Mouse (Mus musculus): ENCODE measurements around the gene Dpp6.
A peak's percentile ranks its signal among the peaks of the same experiment; 100 is the strongest.

Gene Dpp6

GRCm38 (mm10) chr5:26945169-26945920 is 128.3 kb downstream of the Dpp6 start:
- DNase-seq (ENCODE audit: inconsistent age in 2 of 2, low spot score in 1 of 2), result no peak

DNA sequence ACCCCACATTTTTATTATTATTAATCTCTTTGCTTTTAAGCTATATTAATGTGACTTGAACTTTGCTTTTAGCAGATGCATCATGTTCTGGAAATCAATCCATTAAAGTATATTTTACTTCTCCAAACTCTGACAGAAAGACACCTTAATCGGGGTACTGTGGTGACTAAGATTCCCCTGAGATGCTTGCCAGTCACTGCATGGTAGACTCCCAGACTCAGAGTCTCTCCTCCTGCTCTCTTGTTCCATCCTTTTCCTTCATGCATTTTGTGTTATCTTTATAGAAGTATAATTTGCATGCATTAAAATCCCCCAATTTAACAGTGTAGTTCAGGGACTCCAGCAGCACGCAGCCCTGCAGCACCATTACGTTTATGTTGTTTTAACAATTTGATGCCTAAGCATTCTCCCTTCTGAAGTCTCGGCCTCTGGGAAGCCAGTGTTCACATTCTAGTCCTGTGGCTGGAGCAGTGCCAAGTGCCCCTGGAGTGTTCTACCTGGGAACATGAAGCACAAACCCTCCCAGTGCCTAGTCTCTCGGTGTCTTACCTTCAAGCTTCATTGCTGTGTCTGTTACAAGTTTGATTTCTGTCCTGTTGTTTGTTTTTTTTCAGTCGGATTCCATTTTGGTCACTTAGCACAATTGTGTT is 153.1 kb downstream of the Dpp6 start:
- no peak for DNase-seq (ENCODE audit: inconsistent age in 2 of 2, low spot score in 1 of 2)

- no peak for DNase-seq (ENCODE audit: inconsistent age in 2 of 2, low spot score in 1 of 2)
Measured at GRCm38 (mm10) chr5:26973166-26973565, 156.2 kb downstream of the Dpp6 start.

DNA sequence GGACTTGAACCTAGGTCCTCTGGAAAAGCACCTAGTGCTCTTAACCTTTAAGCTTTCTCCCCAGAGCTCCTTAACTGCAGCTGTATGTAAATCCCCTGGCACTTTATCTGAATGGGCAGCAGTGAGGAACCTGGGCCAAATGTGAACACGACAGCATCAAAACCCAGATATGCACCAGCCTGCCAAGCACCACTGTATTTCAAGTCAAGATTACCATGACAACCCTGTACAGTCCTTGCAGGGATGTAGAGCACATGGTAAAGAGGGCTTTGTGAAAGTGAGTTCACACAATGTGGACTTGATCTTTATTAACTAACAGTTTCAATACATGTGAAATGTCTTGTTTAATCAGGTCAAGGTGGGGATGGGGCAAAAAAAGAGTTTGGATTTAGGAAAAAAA is 162.3 kb downstream of the Dpp6 start:
- no peak for DNase-seq (ENCODE audit: inconsistent age in 2 of 2, low spot score in 1 of 2)

GRCm38 (mm10) chr5:26979755-26980154 is 162.8 kb downstream of the Dpp6 start:
- no peak for DNase-seq (ENCODE audit: inconsistent age in 2 of 2, low spot score in 1 of 2)

DNA sequence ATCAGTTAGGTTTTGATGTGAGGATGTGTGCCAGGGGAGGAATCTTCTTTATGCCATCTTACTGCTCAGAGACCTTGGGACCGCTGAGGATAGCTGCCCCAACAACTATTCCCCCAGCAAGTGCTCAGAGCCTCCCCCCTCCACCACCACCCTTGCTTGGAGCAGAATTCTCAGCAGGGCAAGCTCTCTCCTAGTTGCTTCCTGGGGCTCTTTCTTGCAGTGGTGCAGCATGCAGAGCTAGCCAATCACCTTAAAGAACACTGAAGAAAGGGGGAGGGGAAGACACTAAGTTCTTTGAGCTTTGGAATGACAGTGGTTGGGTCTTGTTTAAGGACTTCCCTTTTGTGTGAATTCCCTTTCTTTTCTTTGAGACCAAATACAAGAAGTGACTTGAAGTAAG is 168.1 kb downstream of the Dpp6 start:
- no peak for DNase-seq (ENCODE audit: inconsistent age in 2 of 2, low spot score in 1 of 2)

GRCm38 (mm10) chr5:26991587-26991986 is 174.6 kb downstream of the Dpp6 start:
- DNase-seq (ENCODE audit: inconsistent age in 2 of 2, low spot score in 1 of 2), result no peak

- DNase-seq (ENCODE audit: inconsistent age in 2 of 2, low spot score in 1 of 2), result no peak
Measured at GRCm38 (mm10) chr5:27003537-27003936, 186.5 kb downstream of the Dpp6 start.

- DNase-seq (ENCODE audit: inconsistent age in 2 of 2, low spot score in 1 of 2), result peak in 1 of 2 experiments; percentile 20
Measured at GRCm38 (mm10) chr5:27009157-27009556, 192.2 kb downstream of the Dpp6 start.

- DNase-seq (ENCODE audit: inconsistent age in 2 of 2, low spot score in 1 of 2), result no peak
Measured at GRCm38 (mm10) chr5:27010582-27010981, 193.6 kb downstream of the Dpp6 start.

- no peak for DNase-seq (ENCODE audit: inconsistent age in 2 of 2, low spot score in 1 of 2)
Measured at GRCm38 (mm10) chr5:27018314-27018956, 201.4 kb downstream of the Dpp6 start.

- DNase-seq (ENCODE audit: inconsistent age in 2 of 2, low spot score in 1 of 2), result no peak
Measured at GRCm38 (mm10) chr5:27028611-27029010, 211.6 kb downstream of the Dpp6 start.

DNA sequence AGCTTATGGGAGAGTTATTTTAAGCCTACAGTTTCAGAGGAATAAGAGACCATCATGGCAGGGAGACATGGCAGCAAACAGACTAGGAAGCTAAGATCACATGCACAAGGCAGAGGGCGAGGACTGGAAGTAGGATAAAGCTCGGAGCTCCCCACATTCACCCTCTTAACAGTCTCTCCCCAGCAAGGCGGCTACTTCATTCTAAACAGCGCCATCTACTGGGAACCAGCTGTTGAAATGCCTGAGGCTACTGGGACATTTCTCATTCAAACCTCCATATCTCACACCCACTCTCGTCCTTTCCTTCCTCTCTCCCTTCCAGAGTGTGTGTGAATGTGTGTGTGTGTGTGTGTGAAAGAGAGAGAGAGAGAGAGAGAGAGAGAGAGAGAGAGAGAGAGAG is 212.8 kb downstream of the Dpp6 start:
- peak; percentile 17 to 67 for DNase-seq (ENCODE audit: inconsistent age in 2 of 2, low spot score in 1 of 2)

GRCm38 (mm10) chr5:27034858-27035257 is 217.9 kb downstream of the Dpp6 start:
- no peak for DNase-seq (ENCODE audit: inconsistent age in 2 of 2, low spot score in 1 of 2)

DNA sequence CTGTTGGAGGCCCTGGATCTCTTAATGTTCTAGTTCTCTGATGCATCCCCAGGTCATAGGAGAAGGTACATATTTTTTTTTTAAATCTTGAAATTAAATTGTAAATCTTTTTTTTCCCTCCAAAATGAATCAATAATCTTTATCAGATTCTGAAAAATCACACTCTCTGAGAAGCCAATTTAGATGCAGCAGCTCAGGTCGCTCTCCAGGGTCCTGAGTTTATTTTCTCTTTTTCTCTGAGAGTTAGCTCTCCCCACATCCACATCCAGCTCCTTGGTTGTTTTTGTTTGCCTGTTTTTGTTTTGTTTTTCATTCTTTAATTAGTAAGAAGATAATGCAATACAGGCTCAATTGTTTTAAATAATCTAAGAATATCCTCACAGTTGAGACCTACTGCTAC is 218.3 kb downstream of the Dpp6 start:
- DNase-seq (ENCODE audit: inconsistent age in 2 of 2, low spot score in 1 of 2), result no peak

GRCm38 (mm10) chr5:27035891-27036290 is 218.9 kb downstream of the Dpp6 start:
- DNase-seq (ENCODE audit: inconsistent age in 2 of 2, low spot score in 1 of 2), result no peak

DNA sequence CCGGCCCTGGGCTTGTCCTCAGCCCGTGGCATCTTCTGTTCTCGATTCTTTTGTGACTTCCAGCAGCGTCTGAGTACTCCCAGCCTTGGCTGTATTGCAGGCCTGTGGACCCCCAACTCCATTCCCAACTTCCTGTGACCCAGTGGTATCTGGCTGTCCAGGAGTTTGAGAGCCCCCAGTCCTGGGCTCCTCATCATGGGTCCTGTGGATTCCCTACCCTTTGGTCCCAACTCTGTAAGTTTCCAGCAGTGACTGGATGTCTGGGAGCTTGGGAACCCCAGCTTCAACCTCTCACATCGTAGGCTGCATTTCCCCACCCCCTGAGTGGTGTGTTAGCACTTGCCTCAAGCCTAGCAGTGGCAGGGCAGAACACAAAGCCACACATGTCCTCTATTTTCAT is 220.8 kb downstream of the Dpp6 start:
- DNase-seq (ENCODE audit: inconsistent age in 2 of 2, low spot score in 1 of 2), result no peak

GRCm38 (mm10) chr5:27048167-27048566 is 231.2 kb downstream of the Dpp6 start:
- DNase-seq (ENCODE audit: inconsistent age in 2 of 2, low spot score in 1 of 2), result peak in 1 of 2 experiments; percentile 39

DNA sequence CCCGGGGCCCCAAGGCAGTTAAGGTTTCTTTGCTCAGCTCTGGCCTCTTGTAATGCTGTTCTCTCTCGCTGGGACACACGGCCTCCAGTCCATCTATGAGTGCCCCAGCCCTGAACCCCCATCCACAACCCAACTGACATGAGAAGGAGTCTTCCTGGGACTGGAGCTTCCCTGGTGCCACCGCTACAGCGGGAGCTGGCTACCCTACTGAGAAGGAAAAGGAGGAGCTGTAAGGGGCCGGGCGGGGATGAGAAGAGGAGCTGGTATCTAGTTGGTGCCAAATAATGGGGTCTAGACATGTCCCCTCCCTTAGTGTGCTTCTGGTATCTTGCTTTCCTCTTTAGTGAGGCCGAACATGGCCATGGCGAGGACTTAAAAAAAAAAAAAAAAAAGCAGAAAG is 231.9 kb downstream of the Dpp6 start:
- DNase-seq (ENCODE audit: inconsistent age in 2 of 2, low spot score in 1 of 2), result peak in 1 of 2 experiments; percentile 25

DNA sequence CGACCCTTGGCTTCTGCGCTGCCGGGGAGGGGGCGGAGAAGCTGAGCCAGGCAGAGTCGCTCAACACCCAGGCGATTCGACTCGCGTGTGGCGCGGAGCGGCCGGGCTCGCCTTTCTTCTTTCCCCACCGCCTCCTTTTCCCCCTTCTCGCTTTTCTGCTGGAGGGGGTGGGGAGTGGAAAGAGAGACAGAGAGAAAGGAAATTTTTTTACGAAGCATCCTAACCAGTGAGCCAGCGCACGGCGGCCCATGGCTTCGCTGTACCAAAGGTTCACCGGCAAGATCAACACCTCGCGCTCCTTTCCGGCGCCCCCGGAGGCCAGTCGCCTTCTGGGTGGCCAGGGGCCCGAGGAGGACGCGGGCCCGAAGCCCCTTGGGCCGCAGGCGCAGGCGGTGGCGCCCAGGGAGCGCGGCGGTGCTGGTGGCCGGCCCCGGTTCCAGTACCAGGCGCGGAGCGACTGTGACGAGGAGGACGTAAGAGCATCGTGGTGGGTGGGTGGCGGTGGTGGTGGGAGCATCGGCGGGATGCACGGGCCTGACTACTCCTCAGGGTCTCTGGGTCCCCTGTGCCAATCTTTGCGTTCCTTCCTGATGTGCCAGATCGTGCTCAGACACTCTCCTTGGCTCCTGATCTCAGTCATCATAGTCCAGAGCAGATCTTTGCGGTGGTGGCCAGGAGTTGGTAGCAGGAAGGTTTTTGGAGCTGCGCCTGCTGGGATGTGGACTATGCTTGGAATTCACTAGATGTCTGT is 232.5 kb downstream of the Dpp6 start:
- peak in 1 of 2 experiments; percentile 25 for DNase-seq (ENCODE audit: inconsistent age in 2 of 2, low spot score in 1 of 2)

DNA sequence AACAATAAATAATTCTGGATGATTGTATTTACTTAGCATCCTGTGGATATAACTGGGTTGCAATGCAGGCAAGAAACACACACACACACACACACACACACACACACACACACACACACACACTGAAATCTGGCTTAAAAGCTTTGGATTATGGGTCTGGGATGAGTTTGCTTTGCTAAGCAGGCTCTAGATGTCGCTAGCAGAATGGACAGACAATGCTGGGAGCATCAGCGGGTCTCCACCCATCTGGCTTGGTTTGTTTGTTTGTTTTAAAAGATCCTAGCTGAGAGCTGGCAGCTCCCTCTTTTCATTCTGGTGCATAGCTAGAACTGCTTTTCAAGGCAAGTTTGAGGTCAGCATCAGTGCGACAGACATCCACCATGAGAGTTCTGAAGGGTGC is 234.2 kb downstream of the Dpp6 start:
- DNase-seq (ENCODE audit: inconsistent age in 2 of 2, low spot score in 1 of 2), result no peak
